Mouse (Mus musculus): ENCODE measurements at regions not wholly inside any gene's neighbourhood (a gene's known extent, or its start where the extent isn't known, plus 50 kb on each side); places are given as distances from the start of the nearest gene placed in this dataset.

- Histone ChIP-seq H3K9me3 (replicated peaks; ENCODE audit: control insufficient read depth, low read length) (no peaks in the 10 kb centered on the region), H3K4me2 (ENCODE audit: low read depth, low read length) (no peak overlapping the region), H3K4me1 (ENCODE audit: control insufficient read depth, low read depth, low read length) (no peaks in the 10 kb centered on the region), H3K9ac (ENCODE audit: low read depth, low read length) (no peak overlapping the region), H3K27me3 (ENCODE audit: control insufficient read depth, insufficient read depth, low read depth, low read length) (no peaks in the 10 kb centered on the region), H3K27ac (ENCODE audit: low read length) (no peak overlapping the region), H3K36me3 (ENCODE audit: control insufficient read depth, insufficient read depth) (no peaks in the 10 kb centered on the region), H3K4me3 (ENCODE audit: low read depth, low read length) (no peak overlapping the region)
- 44% methylated on average over 3 of the region's 3 CpGs for WGBS (ENCODE audit: insufficient replicate concordance)
- no peak for ATAC-seq (ENCODE audit: low read depth)
Measured at GRCm38 (mm10) chr2:75034708-75035107, 209.1 kb downstream of the Mtx2 start.

- 42% methylated on average over 3 of the region's 3 CpGs for WGBS (ENCODE audit: insufficient replicate concordance)
- no peak overlapping the region for H3K4me2 ChIP-seq (ENCODE audit: low read depth, low read length)
- no peaks in the 10 kb centered on the region for H3K36me3 ChIP-seq (ENCODE audit: control insufficient read depth, insufficient read depth)
- no peak overlapping the region for H3K9ac ChIP-seq (ENCODE audit: low read depth, low read length)
- H3K9me3 ChIP-seq (replicated peaks; ENCODE audit: control insufficient read depth, low read length): no peaks in the 10 kb centered on the region
- no peak overlapping the region for H3K4me3 ChIP-seq (ENCODE audit: low read depth, low read length)
- H3K27ac ChIP-seq (ENCODE audit: low read length): no peak overlapping the region
- H3K27me3 ChIP-seq (ENCODE audit: control insufficient read depth, insufficient read depth, low read depth, low read length): no peaks in the 10 kb centered on the region
- no peak for ATAC-seq (ENCODE audit: low read depth)
- H3K4me1 ChIP-seq (ENCODE audit: control insufficient read depth, low read depth, low read length): no peaks in the 10 kb centered on the region
Measured at GRCm38 (mm10) chr2:75039066-75039465, 213.5 kb downstream of the Mtx2 start.

GRCm38 (mm10) chr2:75046892-75047291, 221.3 kb downstream of the Mtx2 start:
- Histone ChIP-seq H3K4me3 (ENCODE audit: low read depth, low read length) (no peak overlapping the region), H3K27me3 (ENCODE audit: control insufficient read depth, insufficient read depth, low read depth, low read length) (no peaks in the 10 kb centered on the region), H3K27ac (ENCODE audit: low read length) (no peak overlapping the region), H3K9me3 (replicated peaks; ENCODE audit: control insufficient read depth, low read length) (no peaks in the 10 kb centered on the region), H3K4me2 (ENCODE audit: low read depth, low read length) (no peak overlapping the region), H3K4me1 (ENCODE audit: control insufficient read depth, low read depth, low read length) (no peaks in the 10 kb centered on the region), H3K9ac (ENCODE audit: low read depth, low read length) (no peak overlapping the region), H3K36me3 (ENCODE audit: control insufficient read depth, insufficient read depth) (no peaks in the 10 kb centered on the region)
- no peak for ATAC-seq (ENCODE audit: low read depth)
- 62% methylated on average over 6 of the region's 6 CpGs for WGBS (ENCODE audit: insufficient replicate concordance)

GRCm38 (mm10) chr2:75048071-75048470, 222.5 kb downstream of the Mtx2 start:
- H3K9me3 ChIP-seq (replicated peaks; ENCODE audit: control insufficient read depth, low read length): no peaks in the 10 kb centered on the region
- H3K4me1 ChIP-seq (ENCODE audit: control insufficient read depth, low read depth, low read length): no peaks in the 10 kb centered on the region
- no peak overlapping the region for H3K27ac ChIP-seq (ENCODE audit: low read length)
- no peak for ATAC-seq (ENCODE audit: low read depth)
- H3K4me3 ChIP-seq (ENCODE audit: low read depth, low read length): no peak overlapping the region
- H3K36me3 ChIP-seq (ENCODE audit: control insufficient read depth, insufficient read depth): no peaks in the 10 kb centered on the region
- no peak overlapping the region for H3K9ac ChIP-seq (ENCODE audit: low read depth, low read length)
- H3K27me3 ChIP-seq (ENCODE audit: control insufficient read depth, insufficient read depth, low read depth, low read length): no peaks in the 10 kb centered on the region
- no peak overlapping the region for H3K4me2 ChIP-seq (ENCODE audit: low read depth, low read length)
- 42% methylated on average over 6 of the region's 6 CpGs for WGBS (ENCODE audit: insufficient replicate concordance)

DNA sequence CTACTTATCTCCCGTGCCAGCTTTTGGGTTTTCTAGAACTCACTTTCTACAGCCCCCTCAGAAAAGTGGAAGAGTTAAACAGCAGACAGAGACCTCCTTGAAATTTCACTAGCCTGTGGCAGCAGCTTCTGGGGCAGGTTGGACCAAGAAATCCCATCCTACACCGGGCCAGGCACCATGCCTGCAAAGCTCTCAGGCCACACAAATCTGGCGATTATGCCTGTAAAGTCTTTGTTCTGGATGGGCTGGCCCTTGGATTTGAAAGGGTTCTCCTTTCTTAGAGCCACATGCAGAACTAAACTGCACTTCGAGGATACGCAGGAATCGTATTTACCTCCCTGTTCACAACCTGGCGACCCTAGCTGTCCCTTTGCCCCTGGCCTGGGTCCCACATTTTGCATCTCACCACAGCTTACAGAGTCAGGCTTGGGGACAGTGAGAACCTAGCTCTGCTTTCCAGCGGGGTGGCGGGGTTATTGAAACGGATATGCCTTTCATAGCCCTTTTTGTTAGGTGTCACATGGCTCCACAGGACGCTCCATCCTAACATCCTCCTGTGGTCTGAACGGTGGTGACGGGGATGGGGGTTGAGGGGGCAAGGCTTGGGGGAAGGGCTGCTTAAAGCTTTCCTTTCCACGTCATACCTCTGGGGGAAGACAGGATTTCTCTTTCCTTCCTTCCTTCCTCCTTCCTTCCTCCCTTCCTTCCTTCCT, 229.0 kb downstream of the Mtx2 start:
- H3K27me3 ChIP-seq (ENCODE audit: control insufficient read depth, insufficient read depth, low read depth, low read length): peaks cover 4% of the 10 kb centered on the region
- no peaks in the 10 kb centered on the region for H3K36me3 ChIP-seq (ENCODE audit: control insufficient read depth, insufficient read depth)
- H3K27ac ChIP-seq (ENCODE audit: low read length): no peak overlapping the region
- no peak for ATAC-seq (ENCODE audit: low read depth)
- H3K9ac ChIP-seq (ENCODE audit: low read depth, low read length): no peak overlapping the region
- 20% methylated on average over 14 of the region's 14 CpGs for WGBS (ENCODE audit: insufficient replicate concordance)
- H3K4me2 ChIP-seq (ENCODE audit: low read depth, low read length): peak overlapping the region; percentile 26; the same call in 1 of the 2 replicates
- H3K4me1 ChIP-seq (ENCODE audit: control insufficient read depth, low read depth, low read length): no peaks in the 10 kb centered on the region
- no peaks in the 10 kb centered on the region for H3K9me3 ChIP-seq (replicated peaks; ENCODE audit: control insufficient read depth, low read length)
- no peak overlapping the region for H3K4me3 ChIP-seq (ENCODE audit: low read depth, low read length)

- no peak overlapping the region for H3K9ac ChIP-seq (ENCODE audit: low read depth, low read length)
- H3K4me1 ChIP-seq (ENCODE audit: control insufficient read depth, low read depth, low read length): no peaks in the 10 kb centered on the region
- H3K27ac ChIP-seq (ENCODE audit: low read length): no peak overlapping the region
- no peak overlapping the region for H3K4me3 ChIP-seq (ENCODE audit: low read depth, low read length)
- H3K36me3 ChIP-seq (ENCODE audit: control insufficient read depth, insufficient read depth): no peaks in the 10 kb centered on the region
- peaks cover 4% of the 10 kb centered on the region for H3K27me3 ChIP-seq (ENCODE audit: control insufficient read depth, insufficient read depth, low read depth, low read length)
- no peak for ATAC-seq (ENCODE audit: low read depth)
- WGBS (ENCODE audit: insufficient replicate concordance): 3% methylated on average over 6 of the region's 6 CpGs
- H3K9me3 ChIP-seq (replicated peaks; ENCODE audit: control insufficient read depth, low read length): no peaks in the 10 kb centered on the region
- H3K4me2 ChIP-seq (ENCODE audit: low read depth, low read length): peak overlapping the region; percentile 26; the same call in 1 of the 2 replicates
Measured at GRCm38 (mm10) chr2:75055187-75055543, 229.6 kb downstream of the Mtx2 start.

DNA sequence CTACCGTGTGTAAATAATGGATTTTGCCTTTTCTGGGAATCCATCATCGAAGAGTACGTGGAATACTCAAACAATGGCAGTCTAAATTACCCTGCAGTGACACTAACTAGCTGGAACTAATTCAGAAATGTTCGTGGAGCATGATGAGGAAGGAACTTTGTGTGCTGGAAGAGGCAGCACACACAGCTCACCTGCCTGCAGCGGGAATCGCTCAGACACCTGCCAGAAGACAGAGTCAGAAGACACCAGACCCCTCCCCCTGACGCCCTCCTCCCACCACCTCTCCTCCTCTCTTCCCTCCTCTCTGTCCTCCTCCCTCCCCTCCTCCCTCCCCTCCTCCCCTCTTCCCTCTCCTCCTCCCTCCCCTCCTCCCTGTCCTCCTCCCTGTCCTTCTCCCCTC, 235.4 kb downstream of the Mtx2 start:
- WGBS (ENCODE audit: insufficient replicate concordance): 56% methylated on average over 7 of the region's 7 CpGs
- Histone ChIP-seq H3K9ac (ENCODE audit: low read depth, low read length) (no peak overlapping the region), H3K9me3 (replicated peaks; ENCODE audit: control insufficient read depth, low read length) (no peaks in the 10 kb centered on the region), H3K4me2 (ENCODE audit: low read depth, low read length) (no peak overlapping the region), H3K27ac (ENCODE audit: low read length) (no peak overlapping the region), H3K27me3 (ENCODE audit: control insufficient read depth, insufficient read depth, low read depth, low read length) (no peaks in the 10 kb centered on the region; the same call in none of the 2 replicates), H3K4me3 (ENCODE audit: low read depth, low read length) (no peak overlapping the region), H3K36me3 (ENCODE audit: control insufficient read depth, insufficient read depth) (no peaks in the 10 kb centered on the region), H3K4me1 (ENCODE audit: control insufficient read depth, low read depth, low read length) (no peaks in the 10 kb centered on the region)
- no peak for ATAC-seq (ENCODE audit: low read depth)

GRCm38 (mm10) chr2:75061456-75062188, 236.0 kb downstream of the Mtx2 start:
- ATAC-seq (ENCODE audit: low read depth): no peak
- no peak overlapping the region for H3K4me2 ChIP-seq (ENCODE audit: low read depth, low read length)
- H3K27me3 ChIP-seq (ENCODE audit: control insufficient read depth, insufficient read depth, low read depth, low read length): no peaks in the 10 kb centered on the region; the same call in 1 of the 2 replicates
- H3K4me1 ChIP-seq (ENCODE audit: control insufficient read depth, low read depth, low read length): no peaks in the 10 kb centered on the region
- H3K9ac ChIP-seq (ENCODE audit: low read depth, low read length): no peak overlapping the region
- no peak overlapping the region for H3K4me3 ChIP-seq (ENCODE audit: low read depth, low read length)
- H3K36me3 ChIP-seq (ENCODE audit: control insufficient read depth, insufficient read depth): no peaks in the 10 kb centered on the region
- H3K27ac ChIP-seq (ENCODE audit: low read length): no peak overlapping the region
- no peaks in the 10 kb centered on the region for H3K9me3 ChIP-seq (replicated peaks; ENCODE audit: control insufficient read depth, low read length)
- 48% methylated on average over 12 of the region's 12 CpGs for WGBS (ENCODE audit: insufficient replicate concordance)

DNA sequence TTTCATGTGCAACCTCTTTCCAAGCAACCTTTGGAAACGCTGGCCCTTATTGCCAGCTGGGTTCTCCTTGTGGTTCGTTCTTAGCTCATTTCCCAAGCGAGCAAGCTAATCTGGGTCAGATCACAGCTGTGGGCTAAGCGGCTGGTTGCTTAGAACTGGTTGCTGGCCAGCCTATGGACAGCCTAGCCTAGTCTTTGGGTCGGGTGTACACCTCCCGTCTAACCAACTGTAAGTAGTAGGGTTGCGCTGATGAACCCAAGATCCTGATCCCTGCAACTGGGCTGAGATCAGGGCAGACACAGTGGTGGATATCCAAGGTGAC, 236.5 kb downstream of the Mtx2 start:
- Histone ChIP-seq H3K36me3 (ENCODE audit: control insufficient read depth, insufficient read depth) (no peaks in the 10 kb centered on the region), H3K4me3 (ENCODE audit: low read depth, low read length) (no peak overlapping the region), H3K9ac (ENCODE audit: low read depth, low read length) (no peak overlapping the region), H3K4me1 (ENCODE audit: control insufficient read depth, low read depth, low read length) (no peaks in the 10 kb centered on the region), H3K27ac (ENCODE audit: low read length) (no peak overlapping the region), H3K27me3 (ENCODE audit: control insufficient read depth, insufficient read depth, low read depth, low read length) (no peaks in the 10 kb centered on the region; the same call in 1 of the 2 replicates), H3K4me2 (ENCODE audit: low read depth, low read length) (no peak overlapping the region), H3K9me3 (replicated peaks; ENCODE audit: control insufficient read depth, low read length) (no peaks in the 10 kb centered on the region)
- 52% methylated on average over 7 of the region's 7 CpGs for WGBS (ENCODE audit: insufficient replicate concordance)
- ATAC-seq (ENCODE audit: low read depth): no peak
